Mouse (Mus musculus) bone marrow, adult 2 months (tissue): Measurements from ENCODE around the gene Foxi3.

Experiments used
- CTCF ChIP-seq: fragments of 200-500 bp; IDR thresholded peaks from 2 replicates; pipeline ENCODE4 v1.5.1; 2011; ENCODE audit warnings: low read length, control low read depth; ENCODE audit not compliant: control insufficient read depth, insufficient read depth
- POLR2A ChIP-seq: fragments of 200-500 bp; IDR thresholded peaks from 2 replicates; pipeline ENCODE4 v1.6.1; 2011; ENCODE audit warnings: low read depth, mild to moderate bottlenecking, control low read depth, low read length, borderline replicate concordance; ENCODE audit not compliant: control insufficient read depth

- TF ChIP-seq POLR2A, result no peak
- no peak for TF ChIP-seq CTCF
These were observed at the start of gene Foxi3 for GRCm38 (mm10) chr6:70956285-70956912.
